Mouse (Mus musculus): ENCODE data around the gene Gm3880. TPM values are rescaled to one million over a fixed set of nuclear protein-coding genes. Genes with fewer than 3 reads are reported as not detected.

The Gm3880 gene
- polyA plus RNA-seq, 1 experiment from 2014 or later: not detected

Other genes with a start within 250 kb of the Gm3880 start
- 2.5 and 3.2 TPM in 2 replicates for gene Hdac8, start 181.6 kb downstream of the Gm3880 start, polyA plus RNA-seq (2015; fragmentation: Nextera tagmentation; extraction: Ambion mirVana)
- gene Phka1, start 42.7 kb downstream of the Gm3880 start, polyA plus RNA-seq (2015; fragmentation: Nextera tagmentation; extraction: Ambion mirVana): 1.0 and 1.1 TPM in 2 replicates
- not detected in 2 replicates for gene Gm9112, start 20.7 kb upstream of the Gm3880 start, polyA plus RNA-seq (2015; fragmentation: Nextera tagmentation; extraction: Ambion mirVana)
- not detected in 2 replicates for gene Dmrtc1b, start 20.9 kb upstream of the Gm3880 start, polyA plus RNA-seq (2015; fragmentation: Nextera tagmentation; extraction: Ambion mirVana)
- gene Dmrtc1c1, start 116.0 kb upstream of the Gm3880 start, polyA plus RNA-seq (2015; fragmentation: Nextera tagmentation; extraction: Ambion mirVana): not detected in 2 replicates
- not detected in 2 replicates for gene Dmrtc1c2, start 167.6 kb upstream of the Gm3880 start, polyA plus RNA-seq (2015; fragmentation: Nextera tagmentation; extraction: Ambion mirVana)
- gene 1700031F05Rik, start 181.0 kb upstream of the Gm3880 start, polyA plus RNA-seq (2015; fragmentation: Nextera tagmentation; extraction: Ambion mirVana): not detected in 2 replicates
- gene Dmrtc1a, start 221.7 kb upstream of the Gm3880 start, polyA plus RNA-seq (2015; fragmentation: Nextera tagmentation; extraction: Ambion mirVana): not detected in 2 replicates
- not detected in 2 replicates for gene 1700011M02Rik, start 221.9 kb upstream of the Gm3880 start, polyA plus RNA-seq (2015; fragmentation: Nextera tagmentation; extraction: Ambion mirVana)
- gene 1700018G05Rik, start 241.4 kb upstream of the Gm3880 start, polyA plus RNA-seq (2015; fragmentation: Nextera tagmentation; extraction: Ambion mirVana): not detected in 2 replicates